Mouse (Mus musculus) C2C12 (cell line): ENCODE data around the gene Prl2c5. TPM values are rescaled to one million over a fixed set of nuclear protein-coding genes. Genes with fewer than 3 reads are reported as not detected.

Source experiments
- polyA plus RNA-seq: library from polyadenylated mRNA; unstranded; fragments of >200 nt; fragmentation: generic; extraction: Trizol; gene quantifications from one replicate; pipeline ENCODE4 v1.2.1, GENCODE M21; 2012; ENCODE audit warnings: missing spikeins

Prl2c5 gene
- polyA plus RNA-seq, 1 experiment = 0.55 TPM

Other genes starting within 250 kb of the Prl2c5 start
- gene Prl2c2, start 177.3 kb upstream of the Prl2c5 start, polyA plus RNA-seq = 474 TPM
- 19.6 TPM for gene Gpr137b, start 211.3 kb downstream of the Prl2c5 start, polyA plus RNA-seq